Mouse (Mus musculus) activated CD4-positive, CD25-positive, alpha-beta regulatory T cell, adult 4 months (primary cell): ENCODE results near the gene Fcrls. TPM values are rescaled to one million over a fixed set of nuclear protein-coding genes. Genes with fewer than 3 reads are reported as not detected.

ENCODE experiments used
- ATAC-seq: one replicate; pipeline ENCODE4 v1.8.0; 2017
- polyA plus RNA-seq, 2 experiments: library from polyadenylated mRNA; unstranded; fragments of 100-300 nt; shearing (Covaris generic); gene quantifications; one replicate each; pipeline ENCODE4 v1.2.1; 2017

Gene Fcrls
- polyA plus RNA-seq, result not detected

GRCm38 (mm10) chr3:87263436-87263835 is at the start of gene Fcrls:
Gene Fcrls, minus strand, starts transcription at chr3:87263738.
- no peak for ATAC-seq

GRCm38 (mm10) chr3:87309922-87310321 is 46.4 kb upstream of the Fcrls start:
- ATAC-seq, result no peak

GRCm38 (mm10) chr3:87299901-87300300 is 36.4 kb upstream of the Fcrls start:
- no peak for ATAC-seq

GRCm38 (mm10) chr3:87274372-87274771 is 10.8 kb upstream of the Fcrls start:
- no peak for ATAC-seq

GRCm38 (mm10) chr3:87266581-87266980 is 3.0 kb upstream of the Fcrls start:
- ATAC-seq, result no peak

- no peak for ATAC-seq
Measured at GRCm38 (mm10) chr3:87255239-87255638, 8.3 kb downstream of the Fcrls start.

GRCm38 (mm10) chr3:87249571-87249970 is 14.0 kb downstream of the Fcrls start:
- ATAC-seq, result no peak

GRCm38 (mm10) chr3:87247292-87247691 is 16.2 kb downstream of the Fcrls start:
- no peak for ATAC-seq

GRCm38 (mm10) chr3:87243654-87244053 is 19.9 kb downstream of the Fcrls start:
- no peak for ATAC-seq

- ATAC-seq, result no peak
Measured at GRCm38 (mm10) chr3:87240909-87241308, 22.6 kb downstream of the Fcrls start.

GRCm38 (mm10) chr3:87223636-87224035 is 39.9 kb downstream of the Fcrls start:
- no peak for ATAC-seq

GRCm38 (mm10) chr3:87222346-87222745 is 41.2 kb downstream of the Fcrls start:
- no peak for ATAC-seq

GRCm38 (mm10) chr3:87215176-87215575 is 48.4 kb downstream of the Fcrls start:
- ATAC-seq, result peak; percentile 40

GRCm38 (mm10) chr3:87214221-87214864 is 49.2 kb downstream of the Fcrls start:
- ATAC-seq, result no peak

- ATAC-seq, result no peak
Measured at GRCm38 (mm10) chr3:87206336-87207075, 57.0 kb downstream of the Fcrls start.

Other genes with a start within 250 kb of the Fcrls start
- not detected for gene Kirrel, start 89.0 kb downstream of the Fcrls start, polyA plus RNA-seq
- under 1 TPM; 0.46 to 0.49 TPM for gene Cd5l, start 94.1 kb upstream of the Fcrls start, polyA plus RNA-seq
- 10 to 100 TPM; 23.6 to 38.1 TPM for gene Fcrl1, start 112.6 kb upstream of the Fcrls start, polyA plus RNA-seq
- gene Fcrl5, start 172.0 kb upstream of the Fcrls start, polyA plus RNA-seq, result not detected